Mouse (Mus musculus) 3134 (cell line): Measurements from ENCODE around the gene Man1a2.

ENCODE experiments used
- DNase-seq: peaks from one replicate; pipeline ENCODE4 v3.0.0-alpha.2; 2011; ENCODE audit warnings: low spot score; ENCODE audit not compliant: insufficient read length; ENCODE audit errors: extremely low read depth

The Man1a2 gene

DNA sequence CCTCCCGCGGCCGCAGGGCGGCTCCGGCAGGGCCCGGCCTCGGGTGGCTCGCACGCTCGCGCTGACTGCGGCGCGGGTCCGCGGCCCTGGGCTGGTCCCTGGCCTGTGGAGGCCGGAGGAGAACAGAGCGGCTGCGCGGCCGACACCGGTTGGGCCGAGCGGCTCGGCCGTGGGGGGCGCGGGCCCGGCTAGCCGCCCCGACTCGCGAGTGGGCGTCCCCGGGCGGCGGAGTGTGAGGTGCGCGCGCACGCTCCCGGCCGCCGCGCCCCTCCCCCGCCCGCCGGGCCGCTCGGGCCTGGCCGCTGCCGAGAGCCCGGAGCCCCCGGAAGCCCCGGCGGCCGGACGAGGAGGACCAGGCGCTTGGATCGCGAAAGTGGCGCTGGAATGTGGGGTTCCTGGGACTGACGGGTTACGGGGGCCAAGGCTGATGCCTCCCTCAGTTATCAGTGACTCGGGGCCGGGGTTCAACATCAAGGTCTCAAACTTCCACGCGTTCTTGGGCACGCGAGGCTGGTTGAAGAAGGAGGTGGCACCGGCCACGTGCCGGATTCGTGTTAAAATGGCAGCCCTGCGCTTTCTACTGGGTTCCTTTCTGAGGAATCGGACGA, 564 bp upstream of the Man1a2 start:
- DNase-seq: peak; percentile 77

DNA sequence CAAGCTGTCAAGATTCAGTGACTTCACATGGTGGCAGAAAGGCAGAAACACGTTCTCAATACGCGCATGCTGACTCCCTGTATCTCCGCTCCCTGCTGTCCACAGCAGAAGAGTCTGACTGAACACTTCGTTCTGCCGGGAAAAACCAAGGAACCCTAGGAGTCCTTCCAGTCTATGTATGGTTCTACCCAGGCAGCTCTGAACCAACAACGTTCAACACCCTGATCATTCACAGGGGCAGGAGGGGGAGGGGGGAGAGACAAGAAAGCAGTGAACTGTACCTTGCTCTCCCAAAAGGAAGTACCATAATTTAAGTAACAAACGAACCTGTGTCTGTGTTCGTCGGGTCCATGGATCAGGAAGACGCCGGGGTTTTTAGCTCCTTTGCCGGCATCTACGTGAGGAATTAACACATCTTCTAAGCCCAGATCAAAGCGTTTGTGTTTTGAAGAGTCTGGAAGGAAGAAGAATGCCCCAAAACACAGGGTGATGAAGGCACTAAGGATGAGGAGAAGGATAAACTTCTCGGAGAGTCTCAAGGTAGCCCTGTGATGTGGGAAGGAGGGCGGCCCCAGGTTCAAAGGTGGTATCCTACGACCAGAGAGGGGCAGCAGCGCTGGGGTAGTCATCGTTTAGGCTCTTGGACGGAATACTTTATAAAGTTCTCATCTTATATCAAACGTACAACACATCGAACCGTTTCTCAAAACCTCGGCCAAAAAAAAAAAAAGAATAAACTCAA, 898 bp downstream of the Man1a2 start:
- DNase-seq: peak; percentile 38

GRCm38 (mm10) chr3:100682841-100683240, 2.5 kb downstream of the Man1a2 start:
- no peak for DNase-seq

DNA sequence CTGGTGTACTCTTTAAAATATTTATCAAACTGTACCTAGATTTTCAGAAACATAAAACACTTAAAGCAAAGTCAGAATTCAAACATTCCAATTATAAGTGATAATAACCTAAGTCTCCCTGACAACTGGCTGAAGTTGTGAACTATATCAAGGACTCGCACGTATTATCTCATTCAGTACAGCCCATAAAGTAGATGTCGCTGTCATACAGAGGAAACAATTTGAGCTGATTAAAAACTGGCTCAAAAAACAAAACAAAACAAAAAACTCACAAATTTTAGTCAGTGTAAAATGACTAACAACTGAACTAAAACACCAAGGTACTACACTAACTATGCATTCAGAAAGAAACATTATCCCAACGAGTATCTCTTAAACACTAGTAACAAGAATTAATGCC, 3.0 kb downstream of the Man1a2 start:
- DNase-seq: no peak

- peak; percentile 29 for DNase-seq
Observed at GRCm38 (mm10) chr3:100681448-100682092, 3.7 kb downstream of the Man1a2 start.

GRCm38 (mm10) chr3:100680226-100680625, 5.1 kb downstream of the Man1a2 start:
- DNase-seq: no peak

DNA sequence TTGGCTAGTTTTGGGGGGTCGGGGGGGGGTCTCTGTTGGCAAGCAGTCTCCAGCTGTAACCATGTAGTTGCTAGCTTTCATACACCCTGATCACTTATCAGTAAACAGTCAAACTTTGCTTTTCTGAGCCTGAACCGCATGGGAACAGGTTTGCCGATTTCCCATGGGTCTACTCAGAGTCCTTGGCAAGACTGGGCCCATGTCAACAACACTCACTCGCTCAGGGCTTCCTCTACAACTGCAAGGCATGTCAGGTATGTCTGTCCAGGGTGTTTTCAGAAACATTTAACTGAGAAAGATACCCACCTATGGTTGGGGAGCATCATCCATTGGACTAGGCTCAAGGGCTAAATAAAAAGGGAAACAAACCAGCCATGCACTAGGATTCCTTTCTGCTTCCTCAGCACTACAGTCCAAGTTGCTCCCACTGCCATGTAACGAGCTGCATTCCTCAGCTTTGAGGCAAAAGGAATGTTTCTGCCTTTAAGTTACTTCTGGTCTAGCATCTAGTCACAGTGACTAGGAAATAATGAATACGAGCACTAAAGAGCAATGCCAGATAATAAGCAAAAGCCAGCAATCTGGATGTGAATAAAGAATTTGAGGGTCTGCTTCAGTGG, 6.2 kb downstream of the Man1a2 start:
- DNase-seq: no peak

GRCm38 (mm10) chr3:100675146-100675545, 10.2 kb downstream of the Man1a2 start:
- DNase-seq: no peak

- DNase-seq: no peak
Observed at GRCm38 (mm10) chr3:100670412-100670811, 14.9 kb downstream of the Man1a2 start.

- no peak for DNase-seq
Observed at GRCm38 (mm10) chr3:100653291-100653690, 32.0 kb downstream of the Man1a2 start.

DNA sequence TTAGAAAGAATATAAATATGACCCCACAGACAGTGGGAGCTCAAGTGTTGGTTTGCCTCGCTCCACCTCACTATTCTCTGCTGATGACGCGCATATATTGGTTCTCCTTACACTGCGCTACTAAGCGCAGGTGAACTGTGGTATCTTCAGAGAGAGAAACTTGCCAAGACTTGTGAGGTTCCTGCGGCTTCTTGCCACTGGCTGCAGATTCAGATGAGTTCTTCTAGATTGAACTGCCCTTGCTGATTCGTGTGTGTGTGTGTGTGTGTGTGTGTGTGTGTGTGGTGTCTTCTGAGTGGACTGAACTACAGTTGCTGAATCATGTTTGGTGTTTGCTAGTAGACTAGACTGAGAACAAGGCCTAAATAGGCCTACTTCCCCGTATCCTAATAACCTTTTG, 43.7 kb downstream of the Man1a2 start:
- no peak for DNase-seq

DNA sequence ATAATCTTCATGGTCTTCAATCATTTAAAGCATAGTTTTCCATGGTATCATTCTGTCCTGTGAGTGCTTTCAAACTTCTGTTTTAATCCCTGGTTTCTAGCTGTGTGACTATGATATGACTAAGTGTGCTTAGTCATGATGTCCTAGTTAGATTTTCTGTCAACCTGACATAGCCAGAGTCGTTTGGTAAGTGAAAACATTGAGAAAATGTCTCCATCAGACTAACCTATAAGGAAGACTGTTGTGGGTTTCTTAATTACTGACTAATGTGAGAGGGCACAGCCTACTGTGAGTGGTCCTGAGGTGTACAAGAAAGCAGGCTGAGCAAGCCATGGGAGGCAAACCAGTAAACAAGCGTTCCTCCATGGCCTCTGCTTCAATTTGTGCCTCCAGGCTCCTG, 49.0 kb downstream of the Man1a2 start:
- peak; percentile 9 for DNase-seq

DNA sequence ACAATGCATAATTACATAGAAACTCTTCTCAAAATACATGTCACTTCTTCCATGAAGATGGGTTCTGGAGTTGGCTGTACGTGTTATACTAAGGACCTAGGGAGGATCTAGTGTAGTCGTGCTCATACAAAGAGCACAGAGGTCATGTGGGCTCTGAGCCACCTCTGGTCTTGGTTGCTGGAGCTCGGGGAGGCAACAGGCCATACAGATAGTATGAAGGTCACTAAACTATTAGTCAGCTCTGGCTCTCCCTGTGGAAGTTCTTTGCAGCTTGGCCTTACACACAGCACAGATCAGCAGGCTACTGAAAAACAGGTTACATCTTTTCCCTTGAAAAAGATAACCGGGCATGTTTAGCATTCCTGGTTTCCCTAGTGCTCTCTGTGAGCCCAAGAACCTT, 50.5 kb downstream of the Man1a2 start:
- no peak for DNase-seq

- no peak for DNase-seq
Observed at GRCm38 (mm10) chr3:100618511-100618910, 66.8 kb downstream of the Man1a2 start.

- DNase-seq: no peak
Observed at GRCm38 (mm10) chr3:100610916-100611315, 74.4 kb downstream of the Man1a2 start.

- DNase-seq: no peak
Observed at GRCm38 (mm10) chr3:100604539-100604938, 80.8 kb downstream of the Man1a2 start.

DNA sequence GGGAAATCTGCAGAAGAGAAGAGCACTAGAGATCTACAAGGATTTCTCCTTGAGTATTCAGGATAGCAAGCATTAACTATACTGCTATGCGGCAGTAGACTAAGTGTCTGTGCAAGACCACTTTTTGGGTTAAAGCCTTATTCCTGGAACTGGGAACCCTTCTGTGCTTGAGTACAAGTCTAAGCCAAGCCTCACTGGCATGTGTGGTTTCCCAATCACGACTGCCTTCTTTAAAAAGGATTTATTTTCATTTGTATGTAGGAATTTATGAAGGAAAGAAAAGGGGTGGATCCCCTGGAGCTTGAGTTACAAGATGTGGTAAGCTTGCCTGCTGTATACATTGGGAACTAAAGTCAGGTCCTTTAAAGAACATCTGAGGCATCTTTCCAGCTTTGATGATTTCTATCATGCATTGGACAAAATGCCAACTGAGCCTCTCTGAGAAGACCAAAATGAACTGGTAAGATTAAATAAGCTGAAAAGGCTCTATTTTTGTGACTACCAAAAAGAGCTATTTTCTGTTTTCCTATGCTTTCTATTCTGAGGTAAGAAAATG, 86.0 kb downstream of the Man1a2 start:
- DNase-seq: no peak

GRCm38 (mm10) chr3:100591053-100591452, 94.2 kb downstream of the Man1a2 start:
- no peak for DNase-seq

- DNase-seq: no peak
Observed at GRCm38 (mm10) chr3:100582721-100583355, 102.5 kb downstream of the Man1a2 start.

GRCm38 (mm10) chr3:100572571-100573183, 112.6 kb downstream of the Man1a2 start:
- DNase-seq: no peak
